Mouse (Mus musculus) adrenal gland, adult 8-10 months (tissue): ENCODE data around the gene Nr1i3. TPM values are rescaled to one million over a fixed set of nuclear protein-coding genes. Genes with fewer than 3 reads are reported as not detected.

Experiments
- DNase-seq: peaks from one replicate; pipeline ENCODE4 v3.0.0; 2022
- total RNA-seq, 4 experiments: library from RNA; stranded (reverse); gene quantifications; 2 replicates each; pipeline ENCODE4 v1.2.4; 2022

Gene Nr1i3
- total RNA-seq, 4 experiments from 2014 or later: 0.13 to 0.15 TPM; not detected in 2

- no peak for DNase-seq
These were observed 38.6 kb downstream of the Nr1i3 start for GRCm38 (mm10) chr1:171252415-171252814.

- DNase-seq: peak; percentile 72
These were observed 42.5 kb downstream of the Nr1i3 start for GRCm38 (mm10) chr1:171256095-171256818.

- no peak for DNase-seq
These were observed 43.3 kb downstream of the Nr1i3 start for GRCm38 (mm10) chr1:171256937-171257548.

- no peak for DNase-seq
These were observed 44.0 kb downstream of the Nr1i3 start for GRCm38 (mm10) chr1:171257781-171258180.

- no peak for DNase-seq
These were observed 45.2 kb downstream of the Nr1i3 start for GRCm38 (mm10) chr1:171258921-171259320.

- DNase-seq: no peak
These were observed 46.5 kb downstream of the Nr1i3 start for GRCm38 (mm10) chr1:171260316-171260715.

- DNase-seq: no peak
These were observed 48.9 kb downstream of the Nr1i3 start for GRCm38 (mm10) chr1:171262594-171263130.

GRCm38 (mm10) chr1:171263185-171263611 is 49.4 kb downstream of the Nr1i3 start:
- no peak for DNase-seq

- no peak for DNase-seq
These were observed 50.1 kb downstream of the Nr1i3 start for GRCm38 (mm10) chr1:171263666-171264461.

- DNase-seq: no peak
These were observed 52.4 kb downstream of the Nr1i3 start for GRCm38 (mm10) chr1:171265971-171266744.

GRCm38 (mm10) chr1:171268341-171268740 is 54.6 kb downstream of the Nr1i3 start:
- no peak for DNase-seq

GRCm38 (mm10) chr1:171269848-171270572 is 56.2 kb downstream of the Nr1i3 start, which contains the start of gene B4galt3:
TSS of gene B4galt3 (plus strand) at chr1:171270328.
- peak; percentile 93 for DNase-seq

Other genes starting within 250 kb of the Nr1i3 start
- 10 to 100 TPM in 3 of 4 experiments, 1 to 10 TPM in 1; 6.4 to 15.5 (median 12.2) TPM for gene Fcgr2b, start 237.4 kb upstream of the Nr1i3 start, total RNA-seq
- 1 to 10 TPM; 4.1 to 7.5 (median 6.1) TPM for gene Fcgr4, start 195.1 kb upstream of the Nr1i3 start, total RNA-seq
- gene Fcgr3, start 149.0 kb upstream of the Nr1i3 start, total RNA-seq: 10 to 100 TPM; 11.4 to 29.7 (median 23.1) TPM
- gene Cfap126, start 100.1 kb upstream of the Nr1i3 start, total RNA-seq: 1 to 10 TPM; 1.3 to 4.1 (median 3.1) TPM
- gene Sdhc, start 63.4 kb upstream of the Nr1i3 start, total RNA-seq: 100 to 1,000 TPM; 324 to 440 (median 382) TPM
- 1 to 10 TPM in 2 of 4 experiments, under 1 TPM in 2; 0.43 to 1.4 (median 1.2) TPM for gene Mpz, start 63.3 kb upstream of the Nr1i3 start, total RNA-seq
- 10 to 100 TPM; 55.7 to 66.0 (median 59.2) TPM for gene Pcp4l1, start 17.7 kb upstream of the Nr1i3 start, total RNA-seq
- 10 to 100 TPM; 39.1 to 49.2 (median 46.0) TPM for gene Tomm40l, start 8.5 kb downstream of the Nr1i3 start, total RNA-seq
- gene Apoa2, start 11.1 kb downstream of the Nr1i3 start, total RNA-seq: 1 to 10 TPM; 2.0 to 6.4 (median 4.3) TPM
- gene Fcer1g, start 20.4 kb downstream of the Nr1i3 start, total RNA-seq: 10 to 100 TPM; 21.8 to 34.4 (median 28.3) TPM
- under 1 TPM; 0.46 to 0.80 (median 0.60) TPM for gene Adamts4, start 36.5 kb downstream of the Nr1i3 start, total RNA-seq
- gene Ndufs2, start 37.4 kb downstream of the Nr1i3 start, total RNA-seq: 100 to 1,000 TPM; 609 to 713 (median 672) TPM
- 10 to 100 TPM; 28.5 to 44.8 (median 43.0) TPM for gene B4galt3, start 56.4 kb downstream of the Nr1i3 start, total RNA-seq
- gene Ppox, start 67.2 kb downstream of the Nr1i3 start, total RNA-seq: 10 to 100 TPM; 39.7 to 86.2 (median 65.6) TPM
- 10 to 100 TPM; 39.3 to 64.7 (median 52.0) TPM for gene Usp21, start 74.0 kb downstream of the Nr1i3 start, total RNA-seq
- 100 to 1,000 TPM; 179 to 200 (median 194) TPM for gene Ufc1, start 81.1 kb downstream of the Nr1i3 start, total RNA-seq
- gene Dedd, start 115.2 kb downstream of the Nr1i3 start, total RNA-seq: 10 to 100 TPM; 31.0 to 45.9 (median 36.7) TPM
- 100 to 1,000 TPM in 1 of 4 experiments, 10 to 100 TPM in 3; 81.4 to 103 (median 89.6) TPM for gene Nit1, start 131.7 kb downstream of the Nr1i3 start, total RNA-seq
- gene Pfdn2, start 131.7 kb downstream of the Nr1i3 start, total RNA-seq: 100 to 1,000 TPM in 2 of 4 experiments, 10 to 100 TPM in 2; 76.7 to 184 (median 115) TPM
- gene Klhdc9, start 146.8 kb downstream of the Nr1i3 start, total RNA-seq: 10 to 100 TPM in 1 of 4 experiments, 1 to 10 TPM in 3; 1.7 to 13.1 (median 6.2) TPM
- gene Nectin4, start 156.1 kb downstream of the Nr1i3 start, total RNA-seq: under 1 TPM; 0.10 to 0.54 (median 0.31) TPM
- gene Arhgap30, start 175.0 kb downstream of the Nr1i3 start, total RNA-seq: 1 to 10 TPM; 3.4 to 7.5 (median 5.5) TPM
- 10 to 100 TPM; 61.4 to 94.4 (median 75.4) TPM for gene Usf1, start 197.3 kb downstream of the Nr1i3 start, total RNA-seq
- 1 to 10 TPM; 1.7 to 8.1 (median 5.3) TPM for gene Tstd1, start 204.9 kb downstream of the Nr1i3 start, total RNA-seq
- 10 to 100 TPM; 26.4 to 53.3 (median 39.5) TPM for gene F11r, start 223.6 kb downstream of the Nr1i3 start, total RNA-seq